Mouse (Mus musculus) embryonic stem cell, embryonic (primary cell): ENCODE results near the gene Cep55.

ENCODE experiments used
- CTCF ChIA-PET, 4 experiments: fragments of 300-600 bp in 2 of 4; fragments of 350-600 bp in 2 of 4; sonication (Branson Sonifier 250); formaldehyde crosslinking; loops; one replicate each; lab custom pipeline; 2022; ENCODE audit warnings: inconsistent platforms in 2 of 4; lab: Charles Lee
- POLR2A ChIA-PET, 4 experiments: fragments of 300-600 bp in 2 of 4; fragments of 350-600 bp in 2 of 4; sonication (Branson Sonifier 250); formaldehyde crosslinking; loops; one replicate each; lab custom pipeline; 2022; ENCODE audit warnings: antibody characterized with exemption in 4 of 4, inconsistent platforms in 1 of 4; lab: Charles Lee

Gene Cep55

GRCm38 (mm10) chr19:38112575-38112974 is 57.8 kb downstream of the Cep55 start:
- POLR2A ChIA-PET: interaction anchor here in 1 of 4 experiments (0.6 kb wide), 1 partner anchor 560 kb away, joined by 3 read pairs; no protein-coding TSS in a partner anchor
- CTCF ChIA-PET: no interaction called here

GRCm38 (mm10) chr19:38114834-38115491 is 60.2 kb downstream of the Cep55 start:
- CTCF ChIA-PET: interaction anchor here in 2 of 4 experiments (0.7 to 1.3 kb wide), 2 partner anchors 30 to 162 kb away, joined by 3 read pairs; no protein-coding TSS in a partner anchor
- POLR2A ChIA-PET: no interaction called here

GRCm38 (mm10) chr19:38120123-38120760 is 65.4 kb downstream of the Cep55 start:
- CTCF ChIA-PET: interaction anchor here in 2 of 4 experiments (0.6 to 1.7 kb wide), 2 partner anchors 133 to 165 kb away, joined by 6 read pairs; no protein-coding TSS in a partner anchor
- POLR2A ChIA-PET: interaction anchor here in 1 of 4 experiments (1.3 kb wide), 1 partner anchor 117 kb away, joined by 3 read pairs; no protein-coding TSS in a partner anchor

- CTCF ChIA-PET: no interaction called here
- POLR2A ChIA-PET: interaction anchor here in 1 of 4 experiments (0.8 kb wide), 1 partner anchor 70 kb away, joined by 3 read pairs; no protein-coding TSS in a partner anchor
These were observed 69.1 kb downstream of the Cep55 start for GRCm38 (mm10) chr19:38123921-38124320.
